Mouse (Mus musculus) lung, adult 2 months (tissue): ENCODE measurements at regions not wholly inside any gene's neighbourhood (a gene's known extent, or its start where the extent isn't known, plus 50 kb on each side); places are given as distances from the start of the nearest gene placed in this dataset.
"Not testable (repeated sequence)": the region's sequence is repeated elsewhere in the genome, so short reads cannot be mapped to it uniquely, and the experiment has no call there.

Experiments
- DNase-seq: peaks from one replicate; pipeline ENCODE4 v3.0.0; 2022
- H3K4me1 ChIP-seq: fragments of 200-500 bp; 2 replicates; pipeline ENCODE4 v1.6.1; 2011; ENCODE audit warnings: low read length; ENCODE audit not compliant: control insufficient read depth, insufficient read depth
- H3K4me3 ChIP-seq: fragments of 200-500 bp; replicated peaks from 2 replicates; pipeline ENCODE3; 2011; ENCODE audit warnings: low read depth, mild to moderate bottlenecking, control low read depth, low read length; ENCODE audit errors: extremely low read depth
- WGBS: fragments of 180-500 bp; shearing (Covaris S2); methylation state at CpG from one replicate; pipeline ENCODE4 v1.1.7; 2018; 5-methylcytosine and 5-hydroxymethylcytosine counted together

DNA sequence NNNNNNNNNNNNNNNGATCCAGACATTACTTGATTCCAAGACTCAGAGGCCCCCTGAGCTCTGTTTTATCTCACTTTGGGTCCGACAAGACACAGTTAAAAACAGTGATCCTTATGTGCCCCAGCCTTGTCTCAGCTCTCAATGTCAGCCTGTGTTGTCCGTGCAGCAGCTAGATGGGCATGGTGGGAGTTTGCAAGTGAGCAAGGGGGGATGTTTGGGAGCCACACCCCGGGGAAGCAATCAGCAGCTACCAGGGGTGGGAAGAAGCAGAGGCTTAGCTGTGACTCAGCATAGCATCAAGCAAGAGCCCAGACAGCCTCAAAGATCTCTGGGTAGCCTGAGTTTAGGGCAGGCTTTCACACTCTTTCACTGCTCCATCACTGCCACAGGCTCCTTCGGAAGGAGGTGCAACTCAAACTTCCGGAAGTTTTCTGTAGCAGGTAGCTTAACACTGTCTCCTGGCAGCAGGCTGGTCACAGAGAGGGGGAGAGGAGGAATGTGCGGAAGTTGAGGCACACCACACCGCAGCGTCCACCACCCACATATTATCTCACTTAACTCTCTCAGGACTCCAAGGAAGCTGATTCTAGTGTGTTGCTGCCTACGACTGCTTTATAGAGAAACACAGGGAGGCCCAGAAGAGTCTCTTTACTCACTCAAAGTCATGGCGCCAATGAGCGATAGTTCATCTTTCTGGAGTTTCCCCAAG lies 80.2 kb upstream of the Defb33 start:
- H3K4me3 ChIP-seq, H3K4me1 ChIP-seq: not testable (repeated sequence)
- WGBS: 79% methylated on average over 11 of the region's 11 CpGs
- DNase-seq: peak; percentile 4

DNA sequence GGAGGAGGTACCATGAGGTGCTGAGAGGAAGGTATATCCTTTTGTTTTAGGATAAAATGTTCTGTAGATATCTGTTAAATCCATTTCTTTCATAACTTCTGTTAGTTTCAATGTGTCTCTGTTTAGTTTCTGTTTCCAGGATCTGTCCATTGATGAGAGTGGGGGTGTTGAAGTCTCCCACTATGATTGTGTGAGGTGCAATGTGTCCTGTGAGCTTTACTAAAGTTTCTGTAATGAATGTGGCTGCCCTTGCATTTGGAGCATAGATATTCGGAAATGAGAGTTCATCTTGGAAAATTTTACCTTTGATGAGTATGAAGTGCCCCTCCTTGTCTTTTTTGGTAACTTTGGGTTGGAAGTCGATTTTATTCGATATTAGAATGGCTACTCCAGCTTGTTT lies 79.0 kb upstream of the Defb33 start:
- not testable (repeated sequence) for H3K4me1 ChIP-seq, H3K4me3 ChIP-seq
- peak; percentile 29 for DNase-seq
- WGBS: 77% methylated on average over 3 of the region's 3 CpGs

GRCm38 (mm10) chr8:20822434-20822833 lies 70.0 kb upstream of the Defb33 start:
- 75% methylated on average over 4 of the region's 5 CpGs for WGBS
- peak; percentile 42 for DNase-seq
- not testable (repeated sequence) for H3K4me1 ChIP-seq, H3K4me3 ChIP-seq

DNA sequence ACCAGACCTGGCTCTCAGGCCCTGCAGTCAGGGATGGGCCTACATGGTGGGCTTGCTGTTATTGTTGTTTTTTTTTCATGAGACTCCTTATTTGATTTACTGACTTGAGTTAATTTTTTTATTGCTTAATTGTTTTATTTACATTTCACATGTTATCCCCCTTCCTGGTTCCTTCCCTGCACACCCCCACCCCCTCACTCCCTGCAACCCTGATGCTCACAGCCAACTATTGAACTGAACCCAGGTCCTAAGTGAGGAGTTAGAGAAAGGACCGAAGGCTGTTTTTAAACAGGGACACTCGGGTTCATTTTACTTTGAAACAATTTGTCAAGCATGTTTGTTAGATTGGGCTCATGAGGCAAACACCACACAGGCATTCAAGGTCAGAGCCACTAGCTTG lies 69.2 kb upstream of the Defb33 start:
- DNase-seq: peak; percentile 9
- H3K4me3 ChIP-seq: not testable (repeated sequence)
- WGBS: 53% methylated on average over 2 of the region's 2 CpGs

DNA sequence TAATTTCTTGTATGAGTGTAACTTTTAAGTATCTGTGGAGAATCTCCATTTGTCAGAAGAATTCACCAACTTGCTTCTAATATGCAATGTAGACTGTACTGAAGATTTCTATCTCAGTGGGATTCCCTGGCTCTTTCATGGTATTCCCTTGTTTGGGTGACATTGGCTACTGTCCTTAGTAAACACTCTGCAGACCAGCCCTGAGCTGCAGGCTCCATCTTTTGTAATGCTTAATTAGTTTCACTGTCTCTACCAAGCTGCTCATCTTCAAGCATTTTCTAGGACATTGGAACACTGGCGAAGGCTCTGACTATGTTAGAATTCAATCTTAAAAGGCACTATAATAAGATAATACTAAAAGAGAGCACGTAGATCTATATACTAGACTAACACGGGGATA lies 53.0 kb upstream of the Defb33 start:
- not testable (repeated sequence) for DNase-seq, H3K4me3 ChIP-seq, H3K4me1 ChIP-seq
- 69% methylated on average over 3 of the region's 3 CpGs for WGBS

More for the DNA sequence above, 69.2 kb upstream of the Defb33 start:
- H3K4me1 ChIP-seq: not testable (repeated sequence)
